Mouse (Mus musculus) ovary, adult 18-20 months (tissue): Measurements from ENCODE around the gene Psmb5.

Experiments
- DNase-seq: peaks from one replicate; pipeline ENCODE4 v3.0.0; 2022; ENCODE audit warnings: low spot score, mixed read lengths

The Psmb5 gene

DNA sequence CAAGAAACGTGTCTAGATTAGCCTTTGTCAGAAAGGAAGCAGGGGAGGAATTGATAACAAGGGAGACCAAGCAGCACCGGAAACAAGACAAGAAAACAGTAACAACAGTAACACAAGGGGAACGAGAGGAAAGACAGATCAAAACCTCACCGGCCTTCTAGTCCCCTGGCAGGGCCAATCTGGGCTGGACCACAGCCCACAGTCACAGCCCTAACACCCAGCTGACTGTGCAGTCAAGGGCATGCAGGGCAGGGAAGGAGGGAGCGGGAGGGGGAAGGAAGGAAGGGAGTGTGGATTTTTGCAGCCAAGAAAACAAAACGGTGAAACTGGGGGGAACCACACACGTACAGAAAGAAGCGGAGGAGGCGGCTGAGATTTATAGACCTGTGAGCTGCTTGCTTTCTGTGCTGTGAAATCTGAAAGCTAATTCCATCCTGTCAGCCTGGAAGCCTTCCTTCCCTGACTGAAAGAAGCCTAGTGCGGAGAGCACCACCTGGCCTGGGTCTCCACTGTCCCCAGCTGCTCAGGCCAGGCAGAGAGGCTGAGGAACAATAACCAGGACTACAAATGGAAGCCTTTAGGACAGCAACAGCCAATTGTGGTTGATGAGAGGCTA is 25.4 kb downstream of the Psmb5 start:
- DNase-seq = peak; percentile 69

DNA sequence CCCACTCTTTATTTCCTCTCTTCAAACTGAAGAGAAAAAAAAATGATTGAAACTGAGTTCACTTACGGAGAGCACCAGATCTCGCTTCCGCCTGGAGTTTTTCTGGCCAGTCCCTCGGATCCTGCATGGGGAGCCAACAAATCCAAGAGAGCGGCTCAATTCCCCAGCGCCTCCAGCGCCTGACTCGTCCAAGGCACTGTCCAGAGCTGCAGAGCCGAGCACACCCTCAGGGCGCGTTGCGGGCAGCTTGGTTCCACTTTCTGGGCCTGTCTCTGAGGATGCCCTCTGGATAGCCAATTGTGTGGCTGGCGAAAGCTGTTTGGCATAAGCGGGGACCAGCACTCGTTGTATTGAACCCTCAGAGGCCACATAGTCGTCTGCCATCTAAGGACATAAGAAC is 26.8 kb downstream of the Psmb5 start:
- DNase-seq = no peak

- no peak for DNase-seq
Measured at GRCm38 (mm10) chr14:54583681-54584338, 34.0 kb downstream of the Psmb5 start.

DNA sequence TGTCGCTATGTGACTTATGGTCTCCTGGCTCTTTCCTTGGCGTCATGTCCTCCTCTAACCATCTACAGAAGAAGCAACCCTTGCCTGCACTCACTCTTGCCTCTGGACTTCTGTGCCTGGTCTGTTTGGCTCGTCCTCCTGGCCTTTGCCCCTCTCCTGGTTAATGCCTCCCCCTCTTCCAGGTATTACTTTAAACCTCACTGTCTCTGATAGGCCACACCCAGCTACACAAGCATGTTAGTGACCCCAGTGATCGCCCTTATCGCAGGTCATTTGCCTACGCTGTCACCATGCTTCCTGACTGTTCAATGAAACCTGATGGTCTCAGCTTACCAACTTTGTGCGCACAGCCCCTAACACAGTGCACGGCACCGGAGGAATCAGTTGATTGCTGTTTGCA is 35.3 kb downstream of the Psmb5 start:
- DNase-seq = no peak

DNA sequence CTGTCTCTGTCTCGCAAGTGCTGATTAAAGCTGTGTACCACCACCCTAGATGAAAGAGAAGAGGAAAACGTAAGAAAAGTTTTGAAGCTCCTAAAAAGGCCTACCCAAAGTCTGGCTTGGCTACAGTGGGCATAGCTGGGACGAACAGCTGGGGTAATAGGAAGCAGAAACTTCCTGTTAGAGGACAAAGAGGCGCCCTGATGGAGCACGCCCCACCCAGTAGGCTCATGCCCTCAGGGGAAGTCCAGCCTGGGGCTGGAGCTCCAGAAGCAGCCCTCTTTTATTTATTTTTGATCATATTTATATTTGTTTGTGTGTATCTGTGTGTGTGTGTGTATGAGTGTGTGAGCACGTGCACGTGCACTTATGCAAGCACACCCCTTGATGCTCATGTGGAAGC is 38.2 kb downstream of the Psmb5 start:
- DNase-seq = no peak

DNA sequence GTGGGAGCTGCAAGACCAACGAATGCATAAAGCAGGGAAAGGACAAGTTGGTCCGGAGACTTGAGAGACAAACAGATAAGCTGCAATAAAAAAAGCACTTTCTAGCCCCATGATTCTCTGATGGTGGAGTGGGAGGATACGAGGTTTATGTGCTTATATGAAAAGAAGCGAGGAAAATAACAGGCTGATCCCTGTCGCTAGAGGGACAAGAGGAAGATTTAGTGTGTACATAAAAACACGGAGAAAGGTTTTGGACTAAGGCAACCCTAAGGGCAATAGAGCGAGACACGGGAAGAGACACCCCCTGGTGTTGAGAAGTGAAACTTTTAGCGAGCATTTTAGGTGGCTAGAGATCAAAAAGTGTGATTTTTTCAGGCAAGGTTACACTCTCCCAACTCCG is 39.8 kb downstream of the Psmb5 start:
- DNase-seq = no peak

DNA sequence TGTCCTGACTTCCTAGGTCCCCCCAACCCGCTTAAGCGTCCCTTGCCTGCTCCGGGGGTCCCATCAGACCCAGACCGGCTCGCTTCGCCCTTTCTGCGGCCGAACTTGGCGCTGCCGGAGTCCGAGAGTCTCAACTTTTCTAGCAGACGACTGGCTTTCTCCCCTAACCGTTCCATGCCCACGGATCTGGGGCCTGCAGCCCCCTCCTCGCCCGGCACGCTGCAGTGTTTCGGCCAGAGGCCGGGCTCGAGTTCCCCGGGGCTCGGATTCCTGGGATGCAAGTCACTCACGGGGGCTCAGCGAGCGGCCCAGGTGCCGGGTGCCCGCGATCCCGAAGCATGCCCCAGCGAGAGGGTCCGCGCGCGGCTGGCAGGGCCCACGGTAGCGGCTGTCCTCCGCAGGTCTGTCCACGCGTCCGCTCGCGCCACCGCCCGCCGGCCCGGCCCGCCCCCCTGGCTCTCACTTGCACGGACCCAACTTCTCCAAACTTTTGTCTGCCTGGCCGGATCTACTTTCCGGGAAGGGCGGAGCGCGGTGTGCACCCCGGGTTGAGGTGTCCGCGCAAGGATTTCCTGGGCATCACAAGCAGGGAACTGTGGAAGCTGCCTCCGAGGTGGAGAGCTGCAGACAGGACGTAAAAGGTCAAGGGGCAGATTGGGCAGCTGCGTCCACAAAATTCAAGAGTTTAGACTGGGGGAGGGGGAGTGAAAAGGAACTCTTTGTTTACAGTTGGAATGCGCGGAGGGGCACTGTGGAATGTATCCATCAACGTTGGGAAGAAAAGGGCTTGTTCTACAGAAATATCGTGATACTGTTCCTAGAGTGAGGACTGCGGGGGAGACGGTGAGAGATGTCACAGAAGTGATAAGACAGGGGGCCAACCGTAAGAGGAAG is 40.5 kb downstream of the Psmb5 start, which contains the start of gene Ajuba:
Ajuba (minus strand) TSS at position 470 of the 894 bp plus-strand sequence.
- peak; percentile 86 for DNase-seq

DNA sequence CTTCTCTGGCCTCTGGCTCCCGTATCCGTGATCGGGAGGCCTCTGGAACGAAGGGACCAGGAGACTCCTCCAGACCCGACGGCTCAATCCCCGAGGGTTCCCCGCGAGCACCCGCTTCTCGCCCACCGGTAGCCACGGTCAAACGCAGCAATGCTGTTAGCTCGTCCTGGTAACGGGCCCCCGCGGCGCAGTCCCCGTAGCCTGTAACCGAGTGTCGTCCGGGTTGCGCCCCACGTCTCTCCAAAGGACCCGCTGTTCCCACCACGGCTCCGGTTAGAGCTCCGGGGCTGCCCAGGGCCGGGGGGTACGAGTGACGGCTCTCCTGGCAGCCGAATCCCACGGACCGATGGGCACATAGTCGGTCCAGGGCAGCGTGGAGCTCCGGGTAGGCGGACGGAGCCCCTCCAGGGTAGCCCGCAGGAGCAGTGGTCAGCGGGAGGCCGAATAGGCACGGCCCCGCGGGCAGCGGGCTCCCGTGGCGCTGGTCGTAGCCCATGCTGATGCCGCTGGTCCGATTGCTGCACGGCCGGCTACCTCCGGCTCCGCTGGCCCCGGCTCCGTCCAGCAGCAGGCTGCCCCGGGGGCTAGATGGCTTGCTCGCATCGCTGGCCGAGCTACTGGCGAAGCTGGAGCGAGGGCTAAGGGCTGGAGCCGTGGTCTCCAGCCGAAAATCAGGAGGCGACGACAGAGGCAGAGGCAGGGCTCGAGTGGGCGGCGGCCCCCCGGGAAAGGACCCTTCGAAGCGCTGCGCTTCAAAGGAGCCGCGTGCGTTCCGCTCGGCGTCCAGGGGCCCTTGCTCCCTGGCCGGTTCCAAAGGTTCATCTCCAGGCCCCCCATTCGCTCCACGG is 41.4 kb downstream of the Psmb5 start:
- no peak for DNase-seq

GRCm38 (mm10) chr14:54575631-54576030 is 42.2 kb downstream of the Psmb5 start:
- DNase-seq = peak; percentile 73

DNA sequence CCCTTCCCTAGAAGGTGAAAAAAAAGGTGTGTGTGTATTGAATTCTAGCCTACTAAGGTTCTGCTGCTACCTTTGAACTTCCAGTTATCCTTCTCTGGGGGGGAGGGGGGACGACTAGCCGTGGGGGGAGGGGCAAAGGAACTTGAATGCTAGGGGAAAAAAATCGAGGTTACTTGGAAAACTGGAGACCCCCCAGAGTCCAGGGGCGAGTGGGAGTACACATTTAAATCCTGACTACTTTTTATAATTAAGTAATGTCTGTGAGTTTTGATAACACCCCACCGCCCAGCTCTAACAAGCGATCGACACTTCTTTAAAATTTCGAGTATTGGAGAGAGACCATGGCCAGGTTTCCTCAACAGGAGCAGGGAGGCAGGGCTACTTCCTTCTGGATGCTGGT is 42.8 kb downstream of the Psmb5 start:
- DNase-seq = no peak

- no peak for DNase-seq
Measured at GRCm38 (mm10) chr14:54574253-54574652, 43.6 kb downstream of the Psmb5 start.

DNA sequence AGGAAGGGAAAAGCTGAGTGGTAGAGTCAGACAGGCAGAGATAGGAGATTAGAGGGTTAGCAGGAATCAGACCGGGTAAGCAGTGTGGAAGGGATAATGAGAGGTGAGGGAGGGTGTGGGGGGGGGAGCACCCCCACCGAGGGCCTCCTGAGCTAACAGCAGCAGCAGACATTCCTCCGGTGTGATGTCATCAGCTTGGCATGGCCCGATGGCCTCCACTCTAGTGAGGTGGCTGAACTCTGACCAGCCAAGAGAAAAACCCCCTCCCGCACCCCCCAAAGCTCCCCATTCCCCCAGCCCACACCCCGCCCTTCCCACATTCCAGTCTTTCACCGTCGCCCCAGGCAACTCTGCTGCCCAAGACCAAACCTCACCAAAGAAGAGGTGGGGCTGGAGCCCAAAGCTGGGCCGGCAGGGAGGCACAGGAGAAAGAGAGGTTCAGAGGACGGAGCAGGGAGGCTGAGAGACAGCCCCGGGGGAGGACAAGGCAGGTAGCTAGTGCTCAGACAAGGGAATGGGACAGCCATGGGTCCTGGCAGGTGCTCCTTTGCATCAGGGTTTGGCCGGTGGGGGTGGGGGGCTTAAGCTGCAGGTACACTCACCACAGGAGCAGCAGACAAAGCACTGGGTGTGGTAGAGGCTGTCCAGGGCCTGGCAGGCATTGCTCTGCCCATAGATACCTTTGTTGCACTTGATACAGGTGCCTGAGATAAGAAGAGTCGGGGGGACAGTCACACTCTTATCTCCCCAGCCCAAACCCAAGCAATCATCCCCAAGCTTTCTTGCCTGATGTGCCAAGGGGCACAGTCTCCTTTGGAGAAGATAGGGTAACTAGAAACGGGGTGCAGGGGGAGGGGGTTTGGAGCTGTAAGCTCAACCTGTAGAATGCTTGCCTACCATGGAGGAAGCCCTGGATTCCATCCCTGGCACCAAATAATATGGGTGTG is 44.8 kb downstream of the Psmb5 start:
- no peak for DNase-seq

- no peak for DNase-seq
Measured at GRCm38 (mm10) chr14:54572122-54572521, 45.7 kb downstream of the Psmb5 start.

DNA sequence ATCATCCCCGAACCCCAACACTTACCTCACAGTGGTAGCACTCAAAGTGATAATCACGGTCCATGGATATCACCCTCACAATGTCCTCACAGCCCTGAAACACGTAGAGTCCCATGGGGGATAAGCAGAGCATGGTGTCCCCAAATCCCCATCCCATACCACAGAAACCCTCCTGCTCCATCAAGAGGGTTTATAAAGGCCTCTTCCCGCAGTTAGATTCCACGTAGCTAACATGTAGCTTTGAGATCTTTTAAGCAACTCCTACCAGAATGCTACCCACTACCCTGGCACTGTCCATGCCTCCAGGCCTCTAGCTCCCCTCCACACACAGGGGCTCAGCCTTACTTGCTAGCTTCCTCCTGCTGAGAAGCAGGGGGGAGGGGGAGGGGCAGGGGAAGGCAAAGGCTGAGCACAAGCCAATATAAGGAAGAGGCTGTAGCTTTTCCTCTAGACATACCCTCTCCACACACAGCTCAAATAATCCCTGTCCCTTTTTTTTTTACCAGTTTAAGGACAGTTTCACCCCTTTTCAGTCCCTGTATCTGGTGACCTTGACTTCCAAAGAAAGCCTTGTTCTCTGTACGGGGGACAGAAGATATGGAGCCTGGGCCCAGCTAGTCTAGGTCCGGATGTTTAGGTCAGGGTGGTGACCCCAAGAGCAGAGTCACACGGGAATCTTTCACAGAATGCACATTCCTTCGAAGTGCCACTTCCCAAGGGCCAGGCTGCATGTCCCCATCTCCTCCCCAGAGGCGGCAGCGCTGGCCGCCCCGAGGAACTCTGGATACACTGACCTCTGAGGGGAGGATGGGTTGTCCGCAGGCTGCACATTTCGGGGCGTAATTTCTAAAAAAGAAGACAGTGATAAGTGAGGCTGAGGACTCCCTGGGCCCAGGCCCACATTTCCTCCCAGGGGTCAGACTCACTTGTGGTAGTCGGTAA is 48.1 kb downstream of the Psmb5 start:
- no peak for DNase-seq

DNA sequence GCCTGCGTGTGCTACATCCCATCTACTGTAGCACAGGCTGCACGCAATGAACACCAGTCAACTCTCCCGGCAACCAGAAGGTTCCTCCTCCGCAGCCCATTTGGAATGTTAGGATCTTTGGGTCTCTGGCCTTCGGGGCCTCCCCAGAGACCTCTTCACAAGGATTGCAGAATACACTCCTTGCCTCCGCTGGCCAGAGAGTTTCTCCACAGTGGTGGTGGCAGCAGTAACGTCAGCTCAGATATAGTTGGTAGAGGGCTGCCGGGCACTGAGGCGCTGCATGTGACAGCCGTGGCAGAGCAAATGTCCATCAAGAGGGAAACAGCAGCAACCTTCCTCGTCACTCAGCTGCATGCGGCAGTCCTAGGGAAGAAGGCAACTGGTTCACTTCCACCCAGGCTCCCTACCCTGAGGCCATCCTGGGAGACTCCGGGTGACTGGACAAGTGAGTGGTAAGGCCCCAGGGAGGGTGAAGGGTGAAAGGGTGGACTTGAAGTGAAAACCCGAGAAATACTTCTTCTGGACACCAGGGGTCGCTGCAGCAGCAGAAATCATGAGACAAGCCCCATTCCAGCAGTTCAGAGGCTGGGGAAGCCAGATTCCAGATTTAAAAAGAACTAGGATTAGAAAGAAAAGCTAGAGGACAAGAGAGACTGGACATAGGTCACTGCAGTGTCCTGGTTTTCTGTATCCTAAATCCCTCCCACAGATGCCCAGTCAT is 49.0 kb downstream of the Psmb5 start:
- no peak for DNase-seq
